Mouse (Mus musculus) G1E (cell line): ENCODE measurements at regions not wholly inside any gene's neighbourhood (a gene's known extent, or its start where the extent isn't known, plus 50 kb on each side); places are given as distances from the start of the nearest gene placed in this dataset.

ENCODE experiments used
- ATAC-seq: 2 replicates; pipeline ENCODE4 v1.8.0; 2016; ENCODE audit warnings: mild to moderate bottlenecking; ENCODE audit not compliant: insufficient number of reproducible peaks, poor library complexity, low FRiP score, severe bottlenecking; ENCODE audit errors: extremely low read depth
- DNase-seq: peaks from one replicate; pipeline ENCODE4 v3.0.0; 2012; ENCODE audit warnings: low spot score
- H3K27me3 ChIP-seq: 2 replicates; pipeline ENCODE4 v1.6.1; 2012; ENCODE audit warnings: mild to moderate bottlenecking, low read length, inconsistent platforms; ENCODE audit not compliant: insufficient read depth
- H3K36me3 ChIP-seq: replicated peaks from 2 replicates; pipeline ENCODE3; 2012; ENCODE audit warnings: mild to moderate bottlenecking, inconsistent platforms
- H3K4me1 ChIP-seq: 2 replicates; pipeline ENCODE4 v1.6.1; 2012; ENCODE audit warnings: low read depth, low read length, inconsistent platforms, mixed read lengths; ENCODE audit not compliant: insufficient read depth
- H3K4me3 ChIP-seq: 2 replicates; pipeline ENCODE4 v1.5.1; 2012; ENCODE audit warnings: low read depth, mild to moderate bottlenecking, inconsistent platforms, low read length, moderate library complexity, mixed read lengths
- H3K9me3 ChIP-seq: replicated peaks from 2 replicates; pipeline ENCODE4 v1.6.1; 2012; ENCODE audit warnings: inconsistent platforms
- CTCF ChIP-seq: IDR thresholded peaks from 2 replicates; pipeline ENCODE4 v1.5.1; 2012; ENCODE audit warnings: low read depth, low read length, inconsistent platforms, mixed read lengths
- GATA1 ChIP-seq: IDR thresholded peaks from 2 replicates; pipeline ENCODE4 v1.6.1; 2012; ENCODE audit warnings: borderline replicate concordance, low read length, inconsistent platforms, mixed read lengths
- GATA2 ChIP-seq: IDR thresholded peaks from 2 replicates; pipeline ENCODE4 v1.6.1; 2012; ENCODE audit warnings: low read depth, low read length, inconsistent platforms, borderline replicate concordance
- POLR2AphosphoS5 ChIP-seq: IDR thresholded peaks from 2 replicates; pipeline ENCODE4 v1.6.1; 2012; ENCODE audit warnings: low read depth, low read length, inconsistent platforms; ENCODE audit not compliant: insufficient replicate concordance
- TAL1 ChIP-seq: conservative IDR thresholded peaks from 2 replicates; pipeline ENCODE4 v1.6.1; 2012; ENCODE audit warnings: low read depth, low read length, inconsistent platforms, mixed read lengths

GRCm38 (mm10) chr5:33501211-33501610 lies 67.4 kb upstream of the Nkx1-1 start:
- no peaks in the 10 kb centered on the region for H3K36me3 ChIP-seq
- peaks cover 71% of the 10 kb centered on the region for H3K27me3 ChIP-seq
- DNase-seq (no peak), ATAC-seq (no peak)
- peaks cover 3% of the 10 kb centered on the region; the same call in 1 of the 2 replicates for H3K4me1 ChIP-seq
- H3K9me3 ChIP-seq: no peaks in the 10 kb centered on the region
- no peak overlapping the region for H3K4me3 ChIP-seq
- TF ChIP-seq GATA2: no peak
- no peak for TF ChIP-seq GATA1
- no peak for TF ChIP-seq TAL1
- TF ChIP-seq CTCF: no peak
- TF ChIP-seq POLR2AphosphoS5: no peak

- no peak overlapping the region for H3K4me3 ChIP-seq
- no peaks in the 10 kb centered on the region for H3K36me3 ChIP-seq
- peaks cover 45% of the 10 kb centered on the region for H3K27me3 ChIP-seq
- TF ChIP-seq TAL1 (no peak), CTCF (peak; percentile 90)
- DNase-seq: peak; percentile 74
- peaks cover 6% of the 10 kb centered on the region for H3K4me1 ChIP-seq
- no peaks in the 10 kb centered on the region for H3K9me3 ChIP-seq
- ATAC-seq: no peak; the same call in 1 of the 2 replicates
Observed at GRCm38 (mm10) chr5:33495900-33496529, 62.2 kb upstream of the Nkx1-1 start.

GRCm38 (mm10) chr5:33495276-33495675 lies 61.5 kb upstream of the Nkx1-1 start:
- no peak overlapping the region for H3K4me3 ChIP-seq
- TF ChIP-seq CTCF (no peak), POLR2AphosphoS5 (no peak), GATA1 (no peak), TAL1 (no peak)

GRCm38 (mm10) chr5:33492604-33493315 lies 59.0 kb upstream of the Nkx1-1 start:
- H3K27me3 ChIP-seq: peaks cover 40% of the 10 kb centered on the region
- H3K4me3 ChIP-seq: no peak overlapping the region
- H3K9me3 ChIP-seq: no peaks in the 10 kb centered on the region
- DNase-seq: no peak
- no peak for ATAC-seq
- TF ChIP-seq GATA1 (no peak), GATA2 (no peak)
- H3K36me3 ChIP-seq: no peaks in the 10 kb centered on the region
- peaks cover 6% of the 10 kb centered on the region for H3K4me1 ChIP-seq

More at GRCm38 (mm10) chr5:33495276-33495675, 61.5 kb upstream of the Nkx1-1 start:
- Histone ChIP-seq H3K4me1 (peaks cover 6% of the 10 kb centered on the region), H3K27me3 (peaks cover 43% of the 10 kb centered on the region), H3K36me3 (no peaks in the 10 kb centered on the region), H3K9me3 (no peaks in the 10 kb centered on the region)
- ATAC-seq (no peak), DNase-seq (no peak)

- ATAC-seq (no peak), DNase-seq (no peak)
- Histone ChIP-seq H3K4me3 (no peak overlapping the region), H3K27me3 (peaks cover 49% of the 10 kb centered on the region), H3K36me3 (no peaks in the 10 kb centered on the region), H3K9me3 (no peaks in the 10 kb centered on the region), H3K4me1 (no peaks in the 10 kb centered on the region)
- TF ChIP-seq GATA1 (no peak), TAL1 (no peak), CTCF (no peak), GATA2 (no peak), POLR2AphosphoS5 (no peak)
Observed at GRCm38 (mm10) chr5:33489286-33489685, 55.5 kb upstream of the Nkx1-1 start.

DNA sequence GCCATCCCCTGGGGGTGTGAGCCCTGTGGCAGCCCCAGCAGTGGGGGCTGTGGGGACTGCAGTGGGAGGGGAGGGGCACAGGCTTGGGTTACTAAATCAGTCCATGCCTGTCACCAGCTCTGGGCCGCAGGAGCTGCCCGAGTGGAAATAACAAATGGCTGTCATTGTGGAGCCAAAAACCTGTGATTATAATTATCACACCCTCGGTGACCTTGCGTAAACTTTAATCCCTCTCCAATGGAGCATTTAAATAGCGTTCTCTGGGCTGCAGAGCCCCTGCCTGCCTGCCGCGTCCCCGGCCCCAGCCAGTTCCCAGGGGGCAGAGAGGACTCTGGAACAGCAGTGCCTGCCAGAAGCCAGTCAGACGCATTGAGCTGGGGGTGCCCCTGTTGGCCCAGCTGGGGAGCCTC lies 54.4 kb upstream of the Nkx1-1 start:
- Histone ChIP-seq H3K27me3 (peaks cover 54% of the 10 kb centered on the region), H3K9me3 (no peaks in the 10 kb centered on the region), H3K36me3 (no peaks in the 10 kb centered on the region), H3K4me1 (no peaks in the 10 kb centered on the region), H3K4me3 (no peak overlapping the region)
- DNase-seq: no peak
- no peak for ATAC-seq
- TF ChIP-seq CTCF (no peak), TAL1 (no peak), GATA2 (no peak), POLR2AphosphoS5 (no peak), GATA1 (no peak)
